Mouse (Mus musculus): ENCODE data around the gene Sh3gl3.

The Sh3gl3 gene

GRCm38 (mm10) chr7:82173540-82173939 lies at the start of gene Sh3gl3:
Sh3gl3 (plus strand) TSS chr7:82173840.
- ChIA-PET CTCF (interaction anchor here in 2 of 4 experiments (1.0 to 3.5 kb wide), 4 partner anchors 39 to 101 kb away, joined by 3 to 20 read pairs (median 4); no protein-coding TSS in a partner anchor), POLR2A (interaction anchor here in 2 of 4 experiments (1.0 to 6.7 kb wide), 18 partner anchors 9 to 216 kb away, joined by 3 to 46 read pairs (median 8); no protein-coding TSS in a partner anchor)

- ChIA-PET CTCF (no interaction called here), POLR2A (interaction anchor here in 1 of 4 experiments (1.1 kb wide), 1 partner anchor 122 kb away, joined by 3 read pairs; no protein-coding TSS in a partner anchor)
These were observed 35.4 kb upstream of the Sh3gl3 start for GRCm38 (mm10) chr7:82138196-82138595.

DNA sequence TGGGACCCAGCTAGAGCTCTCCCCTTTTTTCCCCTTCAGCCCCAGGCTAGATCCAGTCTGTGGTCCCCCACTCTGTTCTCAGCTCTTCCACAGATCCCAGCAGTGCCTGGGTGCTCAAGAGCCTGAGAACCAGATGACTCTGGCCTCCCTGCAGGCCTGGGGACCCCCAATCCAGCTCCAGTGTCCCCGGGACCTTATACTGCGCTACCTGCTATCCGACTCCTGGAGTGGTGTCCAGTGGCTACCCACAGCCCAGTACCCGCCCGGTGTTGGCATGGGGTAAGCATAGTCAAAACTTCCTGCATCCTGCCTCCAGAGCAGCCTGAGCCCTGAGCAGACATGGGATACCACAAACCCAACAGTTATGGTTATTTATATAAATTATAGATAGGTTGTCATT lies 26.5 kb upstream of the Sh3gl3 start:
- ChIA-PET POLR2A (no interaction called here), CTCF (no interaction called here)

GRCm38 (mm10) chr7:82164681-82165080 lies 9.0 kb upstream of the Sh3gl3 start:
- POLR2A ChIA-PET = interaction anchor here in 2 of 4 experiments (0.7 to 2.7 kb wide), 7 partner anchors 8 to 113 kb away, joined by 3 to 10 read pairs (median 3); partner anchors contain the start of gene Sh3gl3 (in 1 of the 2)

GRCm38 (mm10) chr7:82174571-82175326 lies 1.1 kb downstream of the Sh3gl3 start:
- CTCF ChIA-PET = interaction anchor here in 3 of 4 experiments (0.6 to 3.5 kb wide), 20 partner anchors 8 to 798 kb away, joined by 3 to 20 read pairs (median 4); no protein-coding TSS in a partner anchor

More at GRCm38 (mm10) chr7:82164681-82165080, 9.0 kb upstream of the Sh3gl3 start:
- CTCF ChIA-PET = no interaction called here

GRCm38 (mm10) chr7:82175327-82175721 lies 1.7 kb downstream of the Sh3gl3 start:
- CTCF ChIA-PET = interaction anchor here (0.6 to 3.5 kb wide), 15 partner anchors 12 to 799 kb away, joined by 3 to 20 read pairs (median 6); no protein-coding TSS in a partner anchor
- POLR2A ChIA-PET = interaction anchor here in 3 of 4 experiments (0.6 to 6.7 kb wide), 24 partner anchors 11 to 831 kb away, joined by 3 to 46 read pairs (median 8); no protein-coding TSS in a partner anchor

More at GRCm38 (mm10) chr7:82174571-82175326, 1.1 kb downstream of the Sh3gl3 start:
- POLR2A ChIA-PET = interaction anchor here in 3 of 4 experiments (0.6 to 6.7 kb wide), 40 partner anchors 8 to 1037 kb away, joined by 3 to 46 read pairs (median 6); no protein-coding TSS in a partner anchor

GRCm38 (mm10) chr7:82176192-82176591 lies 2.6 kb downstream of the Sh3gl3 start:
- ChIA-PET CTCF (interaction anchor here (0.5 to 3.5 kb wide), 16 partner anchors 11 to 635 kb away, joined by 3 to 20 read pairs (median 3); no protein-coding TSS in a partner anchor), POLR2A (interaction anchor here in 3 of 4 experiments (0.6 to 6.7 kb wide), 14 partner anchors 11 to 1842 kb away, joined by 3 to 46 read pairs (median 10); no protein-coding TSS in a partner anchor)

DNA sequence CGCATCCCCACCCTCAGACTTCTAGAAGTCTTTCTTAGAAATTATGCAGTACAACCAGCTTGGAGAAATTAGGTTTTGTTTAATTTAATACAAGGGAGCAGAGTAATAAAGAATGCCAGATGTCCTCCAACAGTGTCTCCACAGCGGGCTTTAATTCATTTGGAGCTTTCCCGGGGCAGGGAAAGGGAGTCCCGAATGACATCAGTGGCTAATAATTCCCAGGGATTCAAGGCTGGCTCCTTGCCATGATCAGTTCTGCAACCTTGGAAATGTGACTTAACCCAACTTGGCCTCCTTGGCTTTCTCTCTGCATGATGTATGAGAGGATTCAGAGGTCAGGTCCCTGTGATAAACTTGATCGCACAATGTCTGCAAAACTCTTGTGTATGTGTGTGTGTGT lies 3.7 kb downstream of the Sh3gl3 start:
- ChIA-PET CTCF (interaction anchor here in 2 of 4 experiments (1.5 to 2.1 kb wide), 2 partner anchors 52 to 83 kb away, joined by 3 to 5 read pairs; no protein-coding TSS in a partner anchor), POLR2A (interaction anchor here in 3 of 4 experiments (0.6 to 6.7 kb wide), 8 partner anchors 10 to 967 kb away, joined by 3 to 46 read pairs (median 10); no protein-coding TSS in a partner anchor)

- CTCF ChIA-PET = no interaction called here
- POLR2A ChIA-PET = interaction anchor here in 2 of 4 experiments (0.6 to 1.6 kb wide), 8 partner anchors 9 to 1320 kb away, joined by 3 to 4 read pairs (median 3); partner anchors contain the start of gene Zscan2 (in 1 of the 2)
These were observed 7.3 kb downstream of the Sh3gl3 start for GRCm38 (mm10) chr7:82180919-82181318.

DNA sequence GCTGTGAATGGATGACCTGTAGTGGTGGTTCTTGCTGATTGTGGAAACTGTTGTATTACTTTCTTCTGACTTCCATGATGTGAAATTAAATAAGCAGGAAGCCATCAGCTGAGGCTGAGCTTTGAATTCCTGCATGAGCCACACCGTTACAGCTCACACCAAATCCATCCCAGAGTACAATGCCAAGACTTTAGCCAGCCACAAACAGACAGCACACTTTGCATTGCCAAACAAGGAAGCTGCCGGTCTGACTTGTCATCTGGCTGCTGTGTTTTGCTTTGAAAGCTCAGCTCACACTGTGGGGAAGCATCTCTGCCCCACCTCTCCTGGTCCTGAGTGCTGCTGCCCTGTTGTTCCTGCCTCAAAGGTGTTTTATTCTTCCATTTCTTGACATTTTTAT lies 9.1 kb downstream of the Sh3gl3 start:
- POLR2A ChIA-PET = interaction anchor here in 2 of 4 experiments (0.6 to 2.0 kb wide), 9 partner anchors 8 to 1188 kb away, joined by 3 to 9 read pairs (median 3); partner anchors contain the start of gene Sh3gl3 (in 1 of the 2)
- CTCF ChIA-PET = interaction anchor here in 1 of 4 experiments (0.9 kb wide), 1 partner anchor 8 kb away, joined by 4 read pairs; no protein-coding TSS in a partner anchor

DNA sequence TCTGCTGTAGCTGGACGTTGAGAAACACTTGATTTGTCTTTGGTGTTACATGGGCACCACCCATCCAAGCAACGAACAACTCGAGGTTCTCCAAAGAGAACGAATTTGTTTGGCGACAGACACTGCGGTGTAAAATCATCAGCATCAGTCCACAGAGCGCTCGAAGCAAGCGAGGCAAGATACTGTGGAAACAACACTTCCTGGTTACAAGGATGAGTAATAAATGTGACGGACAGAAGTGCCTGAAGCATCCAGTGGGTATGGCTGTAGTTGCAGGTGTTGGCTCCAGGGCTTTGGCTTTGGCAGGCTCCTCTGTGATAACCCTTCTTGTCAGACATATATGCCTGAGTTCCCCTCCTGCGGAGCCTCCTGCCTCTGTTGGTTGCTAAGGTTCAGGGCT lies 18.0 kb downstream of the Sh3gl3 start:
- ChIA-PET POLR2A (interaction anchor here in 2 of 4 experiments (1.3 to 6.8 kb wide), 2 partner anchors 12 to 15 kb away, joined by 3 to 46 read pairs; partner anchors contain the start of gene Sh3gl3 (in 1 of the 2)), CTCF (interaction anchor here in 1 of 4 experiments (0.5 kb wide), 1 partner anchor 1450 kb away, joined by 5 read pairs; no protein-coding TSS in a partner anchor)

DNA sequence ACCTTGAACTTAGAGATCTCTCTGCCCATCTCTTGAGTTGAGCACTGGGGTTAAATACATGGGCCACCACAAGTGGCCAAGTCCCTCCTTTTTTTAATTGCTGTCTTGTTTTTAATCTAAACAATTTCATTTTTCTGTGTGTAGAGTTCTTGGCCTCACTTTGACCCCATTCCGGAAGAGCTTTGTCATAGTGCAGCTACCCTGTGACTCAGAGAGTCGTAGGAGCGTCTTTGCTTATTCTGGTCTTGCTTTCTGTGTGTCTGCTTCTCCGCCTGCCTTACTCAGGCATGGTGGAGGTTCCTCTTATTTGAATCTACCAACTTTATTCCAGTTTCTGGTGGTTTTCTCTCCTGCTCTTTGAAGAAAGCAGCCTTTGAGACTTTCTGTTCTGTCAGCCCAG lies 18.9 kb downstream of the Sh3gl3 start:
- POLR2A ChIA-PET = interaction anchor here in 2 of 4 experiments (1.7 to 2.3 kb wide), 2 partner anchors 12 to 45 kb away, joined by 5 to 9 read pairs; no protein-coding TSS in a partner anchor
- CTCF ChIA-PET = no interaction called here

- ChIA-PET POLR2A (interaction anchor here in 3 of 4 experiments (0.6 to 6.2 kb wide), 27 partner anchors 9 to 57 kb away, joined by 3 to 87 read pairs (median 6); partner anchors contain the start of gene Sh3gl3 (in 1 of the 3)), CTCF (interaction anchor here in 2 of 4 experiments (0.6 to 1.4 kb wide), 4 partner anchors 15 to 57 kb away, joined by 3 to 5 read pairs (median 4); no protein-coding TSS in a partner anchor)
These were observed 29.5 kb downstream of the Sh3gl3 start for GRCm38 (mm10) chr7:82203111-82203510.

- POLR2A ChIA-PET = interaction anchor here (0.5 to 6.2 kb wide), 32 partner anchors 8 to 1586 kb away, joined by 3 to 87 read pairs (median 6); partner anchors contain the start of genes Sh3gl3 (in 2 of the 4) and Whamm (in 1 of the 4)
- CTCF ChIA-PET = interaction anchor here (0.6 to 1.7 kb wide), 8 partner anchors 19 to 442 kb away, joined by 3 to 7 read pairs (median 4); partner anchors contain the start of gene Ramac (in 1 of the 4)
These were observed 30.6 kb downstream of the Sh3gl3 start for GRCm38 (mm10) chr7:82204014-82204784.

DNA sequence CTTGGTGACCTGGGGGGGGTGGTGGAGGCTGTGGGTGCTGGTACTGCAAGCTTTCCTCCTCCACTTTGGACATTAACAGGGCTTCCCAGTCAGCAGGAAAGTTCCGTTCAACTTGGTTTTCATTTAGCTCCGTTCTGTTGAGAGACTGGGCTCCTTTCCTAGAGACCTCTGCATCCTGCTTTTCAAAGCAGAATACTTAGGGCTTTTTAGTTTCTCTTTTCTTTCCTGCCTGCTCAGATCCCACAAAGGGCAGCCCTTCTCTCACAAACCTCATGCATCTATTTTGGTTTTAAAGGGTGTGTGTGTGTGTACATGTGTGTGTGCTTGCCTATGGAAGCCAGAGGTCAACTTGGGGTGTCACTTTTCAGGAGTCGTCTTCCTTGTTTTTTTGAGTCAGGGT lies 31.3 kb downstream of the Sh3gl3 start:
- CTCF ChIA-PET = interaction anchor here (0.7 to 1.7 kb wide), 5 partner anchors 19 to 443 kb away, joined by 3 to 7 read pairs (median 5); partner anchors contain the start of gene Ramac (in 1 of the 4)
- POLR2A ChIA-PET = interaction anchor here in 3 of 4 experiments (0.7 to 6.2 kb wide), 20 partner anchors 7 to 1568 kb away, joined by 3 to 87 read pairs (median 8); partner anchors contain the start of genes Sh3gl3 (in 2 of the 3) and Whamm (in 1 of the 3)

DNA sequence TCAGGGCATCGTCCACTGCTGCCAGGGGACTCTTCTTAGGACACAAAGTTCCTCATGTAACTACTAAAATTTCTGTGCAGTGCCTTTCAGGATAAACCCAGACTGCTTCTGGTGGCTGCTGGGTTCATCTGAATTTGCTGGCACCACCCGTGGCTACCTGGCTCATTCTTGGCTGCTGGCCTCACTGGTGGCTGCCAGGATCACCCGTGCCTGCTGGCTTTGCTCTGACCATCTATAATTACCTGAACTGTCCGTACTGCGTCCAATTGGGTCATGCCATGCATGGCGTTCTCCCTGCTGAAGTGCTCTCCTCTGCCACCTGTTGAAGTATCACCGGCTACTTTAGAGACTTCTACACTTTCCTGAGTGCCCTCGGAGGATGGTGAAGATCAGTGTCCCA lies 33.1 kb downstream of the Sh3gl3 start:
- POLR2A ChIA-PET = interaction anchor here in 3 of 4 experiments (0.7 to 6.2 kb wide), 7 partner anchors 15 to 33 kb away, joined by 3 to 87 read pairs (median 4); no protein-coding TSS in a partner anchor

DNA sequence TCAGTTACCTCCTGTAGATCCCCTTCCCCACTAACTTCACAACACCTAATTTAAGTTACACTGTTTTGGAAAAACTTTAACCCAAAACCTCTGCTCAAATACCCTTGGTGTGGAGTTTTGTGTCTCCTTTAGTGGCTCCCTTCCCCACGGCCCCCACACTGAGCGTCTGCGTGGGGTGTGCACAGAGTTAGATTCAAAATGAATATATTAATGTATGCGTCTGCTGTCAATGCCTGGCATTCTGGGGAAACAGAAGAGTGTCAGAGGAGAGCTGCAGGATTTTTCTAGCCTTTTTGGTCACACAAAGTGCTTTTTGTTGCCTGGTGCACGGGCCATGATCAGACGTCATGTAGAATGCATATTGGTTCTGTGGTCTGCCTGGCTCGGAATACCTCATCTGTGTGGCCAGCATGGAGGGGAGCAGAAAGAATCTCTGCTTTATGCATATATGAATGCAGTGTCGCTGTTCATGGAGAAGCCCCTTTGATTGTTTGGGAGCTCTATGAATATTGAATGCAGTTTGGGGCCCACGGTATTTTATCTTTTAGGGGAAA lies 47.8 kb downstream of the Sh3gl3 start:
- ChIA-PET POLR2A (interaction anchor here in 2 of 4 experiments (0.8 to 3.9 kb wide), 9 partner anchors 10 to 35 kb away, joined by 3 to 19 read pairs (median 5); no protein-coding TSS in a partner anchor), CTCF (interaction anchor here in 1 of 4 experiments (1.0 to 1.4 kb wide), 2 partner anchors 9 to 53 kb away, joined by 3 to 8 read pairs; no protein-coding TSS in a partner anchor)

More for the DNA sequence above, 33.1 kb downstream of the Sh3gl3 start:
- CTCF ChIA-PET = no interaction called here
